In the genomic region with DNA sequence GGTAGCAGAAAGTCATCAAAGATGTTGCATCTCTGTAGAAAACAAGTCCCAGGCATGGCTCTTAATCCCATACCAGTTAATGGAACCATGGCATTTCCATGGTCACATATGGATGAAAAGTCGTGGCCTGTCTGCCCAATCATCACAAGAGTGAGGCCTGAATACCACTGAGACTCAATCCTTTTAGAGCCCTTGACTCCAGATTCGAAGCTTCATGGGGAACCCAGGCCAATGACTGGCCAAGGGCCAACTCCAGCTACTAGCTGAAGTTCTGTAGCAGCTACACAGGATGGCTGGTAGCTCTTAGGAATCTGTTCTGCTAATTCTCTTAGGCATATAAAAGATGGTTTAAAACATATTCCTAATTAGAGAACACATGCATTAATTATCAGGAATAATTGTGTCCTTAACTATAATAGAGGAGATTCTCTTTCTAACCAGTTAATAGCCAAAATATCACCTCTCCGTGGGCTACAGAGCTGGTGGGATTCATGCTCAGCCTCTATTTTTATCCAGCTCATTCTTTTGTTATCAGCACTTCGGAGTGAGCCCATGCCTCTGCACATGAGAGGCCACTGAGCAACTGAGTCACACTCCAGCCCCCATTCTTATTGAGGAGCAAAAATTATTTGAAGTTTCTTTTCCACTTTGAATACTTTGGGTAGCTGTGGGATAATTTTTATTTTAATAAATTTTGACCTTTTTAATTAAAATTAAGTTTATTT, we compare ENCODE assay signal across 28 mouse cellular contexts.
A peak's percentile ranks its signal among the peaks of the same experiment; 100 is the strongest.
DNase-seq lines count a peak whose midpoint lies in the region; ATAC-seq lines count a peak whose summit lies in the region.
"Had no signal": no experiment of that assay in that cellular context is flagged by ENCODE, and none has a peak within 500 bp of the region (broad histone marks: within the 10 kb centered on the region; RNA-seq: fewer than 3 reads in every experiment).

No protein-coding gene starts in this region.

- H3K27me3 ChIP-seq in heart, embryonic 11.5 days (ENCODE audit: control insufficient read depth, insufficient read depth, low read length): no peaks in the 10 kb centered on the region
- no peaks in the 10 kb centered on the region for H3K27me3 ChIP-seq in heart, embryonic 16.5 days (ENCODE audit: control insufficient read depth, insufficient read depth, low read length)
- H3K27me3 ChIP-seq in midbrain, embryonic 11.5 days (ENCODE audit: control insufficient read depth, insufficient read depth, low read length): no peaks in the 10 kb centered on the region
- no peaks in the 10 kb centered on the region for H3K27me3 ChIP-seq in midbrain, embryonic 10.5 days (ENCODE audit: low read depth, poor library complexity, severe bottlenecking)
- H3K27me3 ChIP-seq: hindbrain, embryonic 15.5 days; liver, embryonic 12.5 days; midbrain, embryonic 15.5 days had no signal

- intact Hi-C loops in heart, postnatal 36 days (cut with DNase I): no loop called here
- intact Hi-C loops in heart, postnatal 10 days (cut with DNase I): no loop called here

- no peak for ATAC-seq in heart, embryonic 11.5 days (replicated peaks; ENCODE audit: insufficient number of reproducible peaks, low FRiP score, low TSS enrichment)
- ATAC-seq in heart, embryonic 16.5 days (replicated peaks; ENCODE audit: extremely low read depth, insufficient read depth, low FRiP score): 0 out of 2 replicates have a peak, but pooled peaks have one; percentile 59
- ATAC-seq in midbrain, embryonic 11.5 days (ENCODE audit: low FRiP score): no peak
- ATAC-seq: forebrain, embryonic 16.5 days; inflammation-experienced regulatory T-cells, adult 6 months; liver, embryonic 12.5 days; liver, postnatal 0 days; midbrain, embryonic 15.5 days had no signal

- no peak overlapping the region for H3K4me3 ChIP-seq in heart, embryonic 11.5 days (ENCODE audit: low read depth, low read length)
- H3K4me3 ChIP-seq in heart, embryonic 16.5 days (ENCODE audit: low read length): no peak overlapping the region
- H3K4me3 ChIP-seq in midbrain, embryonic 11.5 days (ENCODE audit: low read depth, low read length): no peak overlapping the region
- H3K4me3 ChIP-seq in midbrain, embryonic 10.5 days: no peak overlapping the region
- H3K4me3 ChIP-seq: erythroblast, embryonic 14.5 days; gastrocnemius, adult 2 months; hindbrain, embryonic 10.5 days; hindbrain, embryonic 15.5 days; left cerebral cortex, adult 2 months; liver, embryonic 12.5 days; midbrain, embryonic 15.5 days; neural tube, embryonic 15.5 days had no signal

- peak overlapping the region; percentile 58; the same call in 1 of the 2 replicates for H3K27ac ChIP-seq in heart, embryonic 11.5 days (ENCODE audit: low read depth, low read length)
- H3K27ac ChIP-seq in heart, embryonic 16.5 days (ENCODE audit: low read length): peak overlapping the region; percentile 68
- H3K27ac ChIP-seq in midbrain, embryonic 11.5 days (ENCODE audit: low read depth, low read length): no peak overlapping the region
- H3K27ac ChIP-seq in midbrain, embryonic 10.5 days (replicated peaks): no peak overlapping the region
- H3K27ac ChIP-seq: gastrocnemius, adult 2 months; hindbrain, embryonic 10.5 days; hindbrain, embryonic 15.5 days; left cerebral cortex, adult 2 months; liver, embryonic 12.5 days; macrophage; midbrain, embryonic 15.5 days; neural tube, embryonic 15.5 days had no signal

- peak; percentile 36 for DNase-seq in cerebellum, adult 9-10 months
- no peak for DNase-seq in cerebellum, adult 11 months
- DNase-seq in heart, postnatal 36 days: no peak
- no peak for DNase-seq in heart, postnatal 10 days
- DNase-seq in midbrain, embryonic 11.5 days (ENCODE audit: low spot score, missing footprints): peak; percentile 76
- no peak for DNase-seq in midbrain, embryonic 10.5 days (ENCODE audit: low spot score)
- DNase-seq: adrenal gland, postnatal 10 days; cerebellum, adult 8-10 months; gastrocnemius, adult 2 months; gastrocnemius, postnatal 36 days; kidney, postnatal 14 days; liver, postnatal 0 days; lung, postnatal 10 days; retina, postnatal 1 day; thymus, postnatal 4 days had no signal

- no peaks in the 10 kb centered on the region for H3K36me3 ChIP-seq in heart, embryonic 11.5 days (ENCODE audit: control insufficient read depth, insufficient read depth, low read length)
- no peaks in the 10 kb centered on the region for H3K36me3 ChIP-seq in heart, embryonic 16.5 days (ENCODE audit: control insufficient read depth, insufficient read depth)
- H3K36me3 ChIP-seq in midbrain, embryonic 11.5 days (ENCODE audit: control insufficient read depth, insufficient read depth, low read length): no peaks in the 10 kb centered on the region
- peaks cover 4% of the 10 kb centered on the region; the same call in 1 of the 2 replicates for H3K36me3 ChIP-seq in midbrain, embryonic 10.5 days
- H3K36me3 ChIP-seq: G1E; hindbrain, embryonic 15.5 days; liver, embryonic 12.5 days; midbrain, embryonic 15.5 days; neural tube, embryonic 15.5 days had no signal

- no peak overlapping the region for H3K4me2 ChIP-seq in heart, embryonic 11.5 days
- H3K4me2 ChIP-seq in heart, embryonic 16.5 days (ENCODE audit: low read depth, low read length): no peak overlapping the region
- H3K4me2 ChIP-seq in midbrain, embryonic 11.5 days: no peak overlapping the region
- H3K4me2 ChIP-seq: hindbrain, embryonic 15.5 days; liver, embryonic 12.5 days; midbrain, embryonic 15.5 days; neural tube, embryonic 15.5 days had no signal

- no peaks in the 10 kb centered on the region for H3K9me3 ChIP-seq in heart, embryonic 11.5 days (replicated peaks; ENCODE audit: control insufficient read depth, low read length)
- H3K9me3 ChIP-seq in heart, embryonic 16.5 days (replicated peaks; ENCODE audit: control insufficient read depth, low read length): no peaks in the 10 kb centered on the region
- no peaks in the 10 kb centered on the region for H3K9me3 ChIP-seq in midbrain, embryonic 11.5 days (ENCODE audit: control insufficient read depth, low read length)
- H3K9me3 ChIP-seq in midbrain, embryonic 10.5 days (replicated peaks): no peaks in the 10 kb centered on the region
- H3K9me3 ChIP-seq: G1E; hindbrain, embryonic 10.5 days; hindbrain, embryonic 15.5 days; liver, embryonic 12.5 days; midbrain, embryonic 15.5 days; neural tube, embryonic 15.5 days had no signal

- 41% methylated on average over 4 of the region's 4 CpGs for WGBS in heart, embryonic 11.5 days (ENCODE audit: insufficient replicate concordance)
- WGBS in heart, embryonic 16.5 days: 39% methylated on average over 4 of the region's 4 CpGs
- 89% methylated on average over 4 of the region's 4 CpGs for WGBS in midbrain, embryonic 11.5 days
- 88% methylated on average over 4 of the region's 4 CpGs for WGBS in midbrain, embryonic 10.5 days

- peaks cover 26% of the 10 kb centered on the region for H3K4me1 ChIP-seq in heart, embryonic 11.5 days (ENCODE audit: control insufficient read depth, insufficient read depth, low read length)
- peaks cover 34% of the 10 kb centered on the region for H3K4me1 ChIP-seq in heart, embryonic 16.5 days (ENCODE audit: control insufficient read depth, insufficient read depth, low read length)
- peaks cover 3% of the 10 kb centered on the region; the same call in 1 of the 2 replicates for H3K4me1 ChIP-seq in midbrain, embryonic 11.5 days (ENCODE audit: control insufficient read depth, insufficient read depth, low read length)
- peaks cover 10% of the 10 kb centered on the region; the same call in 1 of the 2 replicates for H3K4me1 ChIP-seq in midbrain, embryonic 10.5 days
- H3K4me1 ChIP-seq: liver, embryonic 12.5 days had no signal

- no peak overlapping the region for H3K9ac ChIP-seq in heart, embryonic 11.5 days (ENCODE audit: low read depth, low read length)
- no peak overlapping the region for H3K9ac ChIP-seq in heart, embryonic 16.5 days (ENCODE audit: low read length)
- H3K9ac ChIP-seq in midbrain, embryonic 11.5 days (ENCODE audit: low read length): no peak overlapping the region
- H3K9ac ChIP-seq: hindbrain, embryonic 15.5 days; liver, embryonic 12.5 days; liver, postnatal 0 days; midbrain, embryonic 15.5 days; neural tube, embryonic 15.5 days had no signal

Comparison
In these comparisons a context has a peak if more than half of its experiments do, and no peak if none do; other contexts are left out.
1. DNase-seq: peak in cerebellum, adult 9-10 months (single experiment) and midbrain, embryonic 11.5 days (single experiment); none in cerebellum, adult 11 months (single experiment), heart, postnatal 36 days (0 of 2), heart, postnatal 10 days (0 of 2) and midbrain, embryonic 10.5 days (single experiment).
2. H3K27ac ChIP-seq: peak in heart, embryonic 11.5 days (single experiment) and heart, embryonic 16.5 days (single experiment); none in midbrain, embryonic 11.5 days (single experiment) and midbrain, embryonic 10.5 days (single experiment).